ENCODE assay signal across 24 mouse cellular contexts in genomic region chr9:33360966-33361365, GRCm38 (mm10).
"Had no signal": no experiment of that assay in that cellular context is flagged by ENCODE, and none has a peak within 500 bp of the region (broad histone marks: within the 10 kb centered on the region; RNA-seq: fewer than 3 reads in every experiment).

No protein-coding gene starts in this region.

- DNase-seq: gastrocnemius, adult 2 months; gastrocnemius, postnatal 10 days; gastrocnemius, postnatal 25 days; heart, adult 2 months; heart, postnatal 14 days; heart, postnatal 36 days; kidney, adult 18-20 months; kidney, adult 8-10 months; kidney, postnatal 10 days; kidney, postnatal 25 days; kidney, postnatal 4 days; layer of hippocampus, postnatal 36 days; left cerebral cortex, postnatal 4 days had no signal

- H3K4me2 ChIP-seq: heart, embryonic 11.5 days; heart, embryonic 13.5 days; heart, embryonic 15.5 days; intestine, embryonic 15.5 days; limb, embryonic 13.5 days; limb, embryonic 15.5 days; liver, embryonic 12.5 days had no signal

- H3K27me3 ChIP-seq: heart, embryonic 13.5 days; heart, embryonic 15.5 days; intestine, embryonic 15.5 days; limb, embryonic 13.5 days; limb, embryonic 15.5 days; liver, embryonic 12.5 days had no signal

- H3K4me3 ChIP-seq: gastrocnemius, adult 2 months; heart, adult 2 months; heart, embryonic 13.5 days; heart, embryonic 15.5 days; intestine, embryonic 15.5 days; layer of hippocampus, adult 2 months; limb, embryonic 13.5 days; limb, embryonic 15.5 days; liver, embryonic 12.5 days had no signal

- H3K27ac ChIP-seq: gastrocnemius, adult 2 months; heart, adult 2 months; heart, embryonic 13.5 days; heart, embryonic 15.5 days; intestine, embryonic 15.5 days; layer of hippocampus, adult 2 months; limb, embryonic 13.5 days; limb, embryonic 15.5 days; liver, embryonic 12.5 days; liver, embryonic 14.5 days had no signal

- H3K36me3 ChIP-seq: heart, embryonic 13.5 days; heart, embryonic 15.5 days; intestine, embryonic 15.5 days; limb, embryonic 13.5 days; limb, embryonic 15.5 days; liver, embryonic 12.5 days had no signal

- H3K9ac ChIP-seq: heart, embryonic 13.5 days; heart, embryonic 15.5 days; intestine, embryonic 15.5 days; limb, embryonic 13.5 days; limb, embryonic 15.5 days; liver, embryonic 12.5 days; liver, embryonic 14.5 days had no signal

- H3K4me1 ChIP-seq: heart, embryonic 13.5 days; heart, embryonic 15.5 days; intestine, embryonic 15.5 days; limb, embryonic 13.5 days; limb, embryonic 15.5 days; liver, embryonic 12.5 days had no signal

- ATAC-seq: inflammation-experienced regulatory T-cells, adult 6 months; intestine, embryonic 15.5 days; intestine, postnatal 0 days; liver, embryonic 12.5 days had no signal

- H3K9me3 ChIP-seq: heart, embryonic 13.5 days; heart, embryonic 15.5 days; intestine, embryonic 15.5 days; limb, embryonic 13.5 days; limb, embryonic 15.5 days; liver, embryonic 12.5 days had no signal
